Mouse (Mus musculus) gastrocnemius, postnatal 36 days (tissue): ENCODE measurements around the gene Ttll5. TPM values are rescaled to one million over a fixed set of nuclear protein-coding genes. Genes with fewer than 3 reads are reported as not detected.

Source experiments
- DNase-seq, 2 experiments: peaks; one replicate each; pipeline ENCODE4 v3.0.0; 2022
- intact Hi-C: fragments of 180-260 bp; cut with DNase I; formaldehyde crosslinking; loops from one replicate; pipeline ENCODE4 v1.15.1; 2025
- total RNA-seq, 2 experiments: library from RNA; stranded (reverse); gene quantifications; 2 replicates each; pipeline ENCODE4 v1.2.3; 2021

The Ttll5 gene
- total RNA-seq, 2 experiments from 2014 or later, result 5.5 to 6.1 TPM

GRCm38 (mm10) chr12:85959822-85960501, 135.5 kb downstream of the Ttll5 start:
- DNase-seq, result no peak
- intact Hi-C loops, result no loop called here

GRCm38 (mm10) chr12:85960699-85961098, 136.2 kb downstream of the Ttll5 start:
- intact Hi-C loops, result no loop called here
- no peak for DNase-seq

- DNase-seq, result no peak
- intact Hi-C loops, result no loop called here
These were observed 138.7 kb downstream of the Ttll5 start for GRCm38 (mm10) chr12:85963160-85963559.

- no peak for DNase-seq
- intact Hi-C loops, result no loop called here
These were observed 139.2 kb downstream of the Ttll5 start for GRCm38 (mm10) chr12:85963699-85964098.

GRCm38 (mm10) chr12:85964436-85964835, 140.0 kb downstream of the Ttll5 start:
- intact Hi-C loops, result no loop called here
- no peak for DNase-seq

- no peak for DNase-seq
- intact Hi-C loops, result loop anchor here (5.0 kb wide), 1 partner anchor 109 kb away; the partner anchor contains the start of gene Tgfb3
These were observed 143.4 kb downstream of the Ttll5 start for GRCm38 (mm10) chr12:85967812-85968211.

GRCm38 (mm10) chr12:85968409-85968808, 143.9 kb downstream of the Ttll5 start:
- no peak for DNase-seq
- intact Hi-C loops, result loop anchor here (5.0 kb wide), 1 partner anchor 109 kb away; the partner anchor contains the start of gene Tgfb3

GRCm38 (mm10) chr12:85969571-85969970, 145.1 kb downstream of the Ttll5 start:
- intact Hi-C loops, result loop anchor here (5.0 kb wide), 1 partner anchor 108 kb away; the partner anchor contains the start of gene Tgfb3
- DNase-seq, result no peak

- DNase-seq, result peak in 1 of 2 experiments; percentile 37
- intact Hi-C loops, result loop anchor here (5.0 kb wide), 1 partner anchor 52 kb away; no protein-coding TSS in a partner anchor
These were observed 145.7 kb downstream of the Ttll5 start for GRCm38 (mm10) chr12:85970191-85970590.

GRCm38 (mm10) chr12:85970803-85971202, 146.3 kb downstream of the Ttll5 start:
- DNase-seq, result no peak
- intact Hi-C loops, result loop anchor here (5.0 kb wide), 1 partner anchor 51 kb away; no protein-coding TSS in a partner anchor

GRCm38 (mm10) chr12:85971655-85972054, 147.2 kb downstream of the Ttll5 start:
- intact Hi-C loops, result loop anchor here (5.0 kb wide), 1 partner anchor 51 kb away; no protein-coding TSS in a partner anchor

GRCm38 (mm10) chr12:85973526-85973925, 149.1 kb downstream of the Ttll5 start:
- peak in 1 of 2 experiments; percentile 33 for DNase-seq
- intact Hi-C loops, result loop anchor here (5.0 kb wide), 1 partner anchor 49 kb away; no protein-coding TSS in a partner anchor

More at GRCm38 (mm10) chr12:85971655-85972054, 147.2 kb downstream of the Ttll5 start:
- no peak for DNase-seq

GRCm38 (mm10) chr12:85974030-85974429, 149.6 kb downstream of the Ttll5 start:
- intact Hi-C loops, result loop anchor here (5.0 kb wide), 1 partner anchor 48 kb away; no protein-coding TSS in a partner anchor

GRCm38 (mm10) chr12:85979996-85980395, 155.5 kb downstream of the Ttll5 start:
- intact Hi-C loops, result no loop called here

More at GRCm38 (mm10) chr12:85974030-85974429, 149.6 kb downstream of the Ttll5 start:
- DNase-seq, result peak; percentile 28 to 34

GRCm38 (mm10) chr12:85985524-85985923, 161.1 kb downstream of the Ttll5 start:
- DNase-seq, result no peak
- intact Hi-C loops, result no loop called here

More at GRCm38 (mm10) chr12:85979996-85980395, 155.5 kb downstream of the Ttll5 start:
- DNase-seq, result no peak

- no peak for DNase-seq
- intact Hi-C loops, result no loop called here
These were observed 161.6 kb downstream of the Ttll5 start for GRCm38 (mm10) chr12:85986024-85986423.

- intact Hi-C loops, result no loop called here
- DNase-seq, result no peak
These were observed 162.3 kb downstream of the Ttll5 start for GRCm38 (mm10) chr12:85986540-85987443.

GRCm38 (mm10) chr12:85987444-85987889, 163.0 kb downstream of the Ttll5 start:
- DNase-seq, result no peak
- intact Hi-C loops, result no loop called here

GRCm38 (mm10) chr12:85988121-85988520, 163.7 kb downstream of the Ttll5 start:
- DNase-seq, result no peak
- intact Hi-C loops, result no loop called here

GRCm38 (mm10) chr12:85988818-85989377, 164.4 kb downstream of the Ttll5 start:
- intact Hi-C loops, result no loop called here

More at GRCm38 (mm10) chr12:85988818-85989377, 164.4 kb downstream of the Ttll5 start:
- no peak for DNase-seq
